Mouse (Mus musculus) T-helper 17 cell (primary cell): ENCODE data around the gene Tas1r2.

Source experiments
- in situ Hi-C, 2 experiments: fragments of 300-600 bp; cut with MboI, MseI; formaldehyde crosslinking; loops; 1 replicate in 1 of 2; 2 replicates in 1 of 2; pipeline ENCODE4 v1.15.1; 2025; ENCODE audit warnings: high pct_unique_total_duplicates in 2 of 2

Tas1r2 gene

GRCm38 (mm10) chr4:139702914-139703313 is 49.6 kb downstream of the Tas1r2 start:
- in situ Hi-C loops: loop anchor here in 1 of 2 experiments (5.0 kb wide), 1 partner anchor 154 kb away; no protein-coding TSS in a partner anchor

- in situ Hi-C loops: loop anchor here in 1 of 2 experiments (5.0 kb wide), 1 partner anchor 154 kb away; no protein-coding TSS in a partner anchor
Observed at GRCm38 (mm10) chr4:139703468-139703867, 50.1 kb downstream of the Tas1r2 start.

- in situ Hi-C loops: no loop called here
Observed at GRCm38 (mm10) chr4:139705986-139706385, 52.6 kb downstream of the Tas1r2 start.

- in situ Hi-C loops: no loop called here
Observed at GRCm38 (mm10) chr4:139710467-139711334, 57.4 kb downstream of the Tas1r2 start.

GRCm38 (mm10) chr4:139715241-139715932 is 62.0 kb downstream of the Tas1r2 start:
- in situ Hi-C loops: no loop called here

- in situ Hi-C loops: no loop called here
Observed at GRCm38 (mm10) chr4:139716477-139717169, 63.3 kb downstream of the Tas1r2 start.

- in situ Hi-C loops: no loop called here
Observed at GRCm38 (mm10) chr4:139718978-139719377, 65.6 kb downstream of the Tas1r2 start.
